Mouse (Mus musculus): Measurements from ENCODE around the gene Hjurp. TPM values are rescaled to one million over a fixed set of nuclear protein-coding genes. Genes with fewer than 3 reads are reported as not detected.
"Not testable (repeated sequence)": the region's sequence is repeated elsewhere in the genome, so short reads cannot be mapped to it uniquely, and the experiment has no call there.

Hjurp gene
- total RNA-seq, 1 experiment from 2014 or later, result 80.5 TPM

DNA sequence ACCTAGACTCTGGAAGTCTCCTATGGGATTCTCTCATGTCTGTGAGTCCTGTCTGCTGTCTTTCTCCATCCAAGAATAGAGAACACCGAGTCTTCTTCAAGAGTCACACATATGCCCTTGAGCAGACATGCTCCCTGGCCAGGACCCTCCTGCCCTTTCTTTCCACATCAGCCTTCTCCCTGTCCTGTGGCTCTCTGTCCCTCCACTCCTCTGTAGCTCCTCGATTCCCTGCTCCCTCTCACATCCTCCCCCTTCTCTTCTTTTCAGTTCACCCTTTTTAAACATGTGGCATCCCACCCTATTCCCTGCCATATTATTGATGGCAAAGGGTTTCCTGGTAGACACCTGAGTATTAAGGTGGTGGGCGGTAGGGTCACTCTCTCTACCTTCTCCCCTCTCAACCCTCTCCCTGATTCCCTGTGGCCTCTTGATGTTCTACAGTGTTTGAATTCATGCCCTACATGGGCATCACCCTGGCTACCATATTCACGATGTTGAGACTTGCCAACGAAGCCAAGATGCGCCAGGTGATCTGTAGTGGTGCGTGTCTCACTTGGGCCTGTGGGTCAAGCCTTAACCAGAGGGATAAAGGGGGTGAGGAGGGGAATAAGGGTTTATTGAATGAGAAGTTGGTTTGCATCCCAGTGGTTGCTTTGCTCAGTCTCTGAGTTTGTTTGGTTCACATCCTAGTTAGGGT, 45.5 kb downstream of the Hjurp start:
- no peak for ATAC-seq (ENCODE audit: extremely low read depth, insufficient number of reproducible peaks, low FRiP score, poor library complexity, severe bottlenecking)

DNA sequence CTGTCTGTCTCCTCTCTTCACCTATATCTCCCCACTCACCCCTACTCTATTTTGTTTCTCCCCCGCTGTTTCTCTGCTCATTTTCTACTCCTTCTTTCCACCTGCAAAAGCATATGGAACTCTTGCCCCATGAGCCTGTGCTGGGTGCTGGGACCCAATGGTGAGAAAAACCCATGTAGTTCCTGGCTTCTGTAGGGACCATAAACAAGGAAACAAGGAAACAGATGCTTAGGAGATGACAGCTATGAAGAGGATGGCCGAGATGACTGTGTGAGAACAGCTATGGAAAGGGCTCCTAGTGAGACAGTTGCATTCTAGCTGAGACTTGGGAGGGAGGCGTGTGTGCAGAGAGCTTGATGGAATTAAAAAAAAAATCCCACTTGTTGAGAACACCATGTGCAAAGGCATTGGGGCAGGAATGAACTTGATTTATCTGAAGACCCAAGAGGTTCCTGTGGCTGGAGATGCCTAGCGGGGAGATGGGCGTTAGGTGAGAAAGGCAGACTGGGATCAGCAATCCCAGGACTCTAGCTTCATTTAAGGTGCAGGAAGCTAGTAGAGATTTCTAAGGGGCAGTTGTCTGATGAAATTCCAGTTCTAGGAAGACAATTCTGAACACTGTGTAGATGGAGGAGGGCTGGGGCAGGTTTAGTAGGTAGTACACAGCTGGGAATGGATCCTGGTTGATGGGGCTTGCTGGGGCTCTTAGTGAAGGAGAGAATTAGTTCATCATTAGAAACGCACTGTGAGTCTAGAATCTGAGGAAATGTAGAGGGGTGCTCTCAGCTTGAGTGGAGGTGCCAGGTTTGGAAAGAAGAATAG, 46.2 kb downstream of the Hjurp start:
- ATAC-seq (ENCODE audit: extremely low read depth, insufficient number of reproducible peaks, low FRiP score, poor library complexity, severe bottlenecking), result no peak

DNA sequence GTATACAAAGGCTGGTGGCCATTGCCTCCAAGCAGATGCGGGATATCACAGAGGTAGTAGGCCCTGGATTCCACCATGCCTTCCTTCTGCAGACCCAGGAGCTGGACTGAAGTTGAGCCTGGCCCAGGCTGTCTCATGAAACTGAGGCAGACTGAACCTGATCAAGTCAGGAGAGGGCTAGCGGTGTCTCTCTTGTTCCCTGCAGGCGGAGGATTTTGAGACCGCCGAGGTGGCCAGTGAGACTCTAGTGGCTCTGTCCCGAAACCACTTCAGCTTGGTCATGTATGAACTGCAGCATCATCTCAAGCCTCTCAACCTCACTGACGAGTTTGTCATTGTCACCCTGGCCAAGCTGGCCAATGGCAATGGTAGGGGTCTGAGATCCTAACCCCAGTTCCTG, 47.0 kb downstream of the Hjurp start:
- no peak for ATAC-seq (ENCODE audit: extremely low read depth, insufficient number of reproducible peaks, low FRiP score, poor library complexity, severe bottlenecking)

DNA sequence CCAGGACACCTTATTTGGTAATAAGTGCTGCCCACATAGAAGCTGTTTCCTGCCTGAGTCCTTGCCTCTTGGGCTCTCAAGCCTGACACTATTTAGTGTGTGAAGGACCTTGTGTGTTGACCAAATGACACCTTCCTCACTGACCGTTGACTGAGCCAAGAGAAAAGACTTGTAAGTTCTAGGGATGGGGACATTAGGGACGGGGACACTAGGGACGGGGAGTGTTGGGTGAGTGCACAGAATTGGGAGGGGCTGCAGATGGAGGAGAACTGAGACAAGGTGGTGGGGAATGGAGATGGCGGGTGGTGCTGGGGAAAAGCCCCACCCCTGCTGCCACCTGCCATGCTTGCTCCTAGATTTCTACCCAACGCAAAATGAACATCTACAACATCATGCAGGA, 47.4 kb downstream of the Hjurp start:
- no peak for ATAC-seq (ENCODE audit: extremely low read depth, insufficient number of reproducible peaks, low FRiP score, poor library complexity, severe bottlenecking)

DNA sequence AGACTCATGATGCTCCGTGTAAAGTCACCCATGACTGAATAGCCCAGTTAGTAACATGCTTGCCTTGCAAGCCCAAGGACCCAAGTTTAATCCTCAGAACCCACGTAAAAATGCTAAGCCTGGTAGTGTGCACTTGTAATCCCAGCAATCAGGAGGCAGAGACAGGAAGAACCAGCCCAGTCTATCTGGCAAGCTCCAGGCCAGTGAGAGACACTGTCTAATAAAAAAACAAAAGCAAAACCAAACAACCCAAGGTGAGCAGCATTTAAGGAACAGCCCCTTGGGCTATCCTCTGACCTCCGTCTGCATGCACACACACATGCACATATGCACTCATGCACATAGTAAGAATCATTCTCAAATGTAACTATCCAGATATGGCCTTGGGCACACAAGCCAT, 47.9 kb downstream of the Hjurp start:
- ATAC-seq (ENCODE audit: extremely low read depth, insufficient number of reproducible peaks, low FRiP score, poor library complexity, severe bottlenecking), result no peak

DNA sequence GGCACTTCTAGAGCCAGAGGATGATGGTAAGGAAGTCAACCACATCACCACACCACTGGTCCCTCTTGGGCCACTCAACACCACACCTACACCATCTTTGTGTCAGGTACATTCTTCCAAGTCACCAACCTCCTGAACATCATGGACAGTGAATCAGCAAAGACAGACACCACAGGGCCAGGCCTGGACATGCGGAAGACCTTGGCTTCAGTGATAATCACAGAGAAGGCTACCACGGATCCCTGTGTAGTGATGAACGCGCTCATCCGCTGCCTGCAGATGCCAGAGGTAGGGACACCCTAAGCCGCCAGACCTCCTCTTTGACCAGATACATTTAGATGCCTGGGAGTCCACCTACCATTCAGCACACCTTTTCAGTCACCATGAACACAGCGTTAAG, 49.3 kb downstream of the Hjurp start:
- ATAC-seq (ENCODE audit: extremely low read depth, insufficient number of reproducible peaks, low FRiP score, poor library complexity, severe bottlenecking), result no peak

DNA sequence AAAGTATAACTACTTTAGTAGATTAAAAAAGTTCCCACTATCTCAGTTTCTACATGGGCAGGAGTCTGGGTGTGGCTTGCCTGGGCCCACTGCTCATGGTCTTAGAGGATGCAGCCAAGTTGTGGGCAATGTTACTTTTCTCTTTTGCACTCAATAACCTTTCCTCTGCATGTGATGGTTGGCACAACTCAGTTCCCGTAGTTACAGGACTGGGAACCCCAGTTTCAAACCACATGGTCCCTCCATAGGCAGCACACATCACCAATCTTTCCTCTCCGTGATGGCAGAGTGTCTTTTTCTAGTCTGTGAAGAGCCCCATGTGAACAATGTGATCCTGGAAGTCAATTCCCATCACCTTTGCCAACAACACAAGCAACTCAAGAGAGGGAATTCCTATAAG, 50.0 kb downstream of the Hjurp start:
- no peak for ATAC-seq (ENCODE audit: extremely low read depth, insufficient number of reproducible peaks, low FRiP score, poor library complexity, severe bottlenecking)

DNA sequence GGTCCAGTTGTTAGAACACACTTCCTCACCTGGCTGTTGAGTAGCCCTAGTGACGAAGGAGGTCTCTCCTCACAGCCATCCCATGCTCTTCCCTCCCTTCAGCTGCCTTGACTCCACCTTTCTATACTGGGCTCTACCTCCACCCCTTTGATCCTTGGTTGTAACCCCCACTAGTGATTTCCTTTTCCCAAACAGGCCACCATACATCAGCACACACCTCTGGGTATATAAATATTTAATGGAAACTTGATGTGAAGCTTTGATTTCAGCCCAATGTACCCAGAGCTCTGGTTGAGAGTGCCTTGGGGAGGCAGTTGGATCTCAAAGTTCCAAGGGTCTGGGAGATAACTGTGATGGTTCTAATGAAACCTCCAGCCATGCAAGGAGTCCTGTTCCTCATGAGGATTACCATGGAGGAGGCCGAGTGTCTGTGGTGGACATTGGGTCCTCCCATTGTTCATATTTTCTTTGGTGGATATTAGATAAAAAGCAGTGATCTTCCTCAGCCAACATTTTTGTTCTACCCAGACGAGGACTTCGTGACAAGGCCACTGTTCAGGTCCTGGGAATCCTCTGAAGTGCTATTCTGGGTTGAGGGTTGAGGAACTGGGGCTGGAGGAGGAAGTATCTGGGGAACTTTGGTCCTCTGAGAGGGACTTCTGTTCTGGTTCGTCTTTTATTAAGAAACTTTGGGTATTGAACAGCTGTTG, 50.6 kb downstream of the Hjurp start, which contains the start of gene Mroh2a:
Mroh2a (plus strand) TSS at position 317 of the 710 bp plus-strand sequence.
- ATAC-seq (ENCODE audit: extremely low read depth, insufficient number of reproducible peaks, low FRiP score, poor library complexity, severe bottlenecking), result peak; percentile 21

DNA sequence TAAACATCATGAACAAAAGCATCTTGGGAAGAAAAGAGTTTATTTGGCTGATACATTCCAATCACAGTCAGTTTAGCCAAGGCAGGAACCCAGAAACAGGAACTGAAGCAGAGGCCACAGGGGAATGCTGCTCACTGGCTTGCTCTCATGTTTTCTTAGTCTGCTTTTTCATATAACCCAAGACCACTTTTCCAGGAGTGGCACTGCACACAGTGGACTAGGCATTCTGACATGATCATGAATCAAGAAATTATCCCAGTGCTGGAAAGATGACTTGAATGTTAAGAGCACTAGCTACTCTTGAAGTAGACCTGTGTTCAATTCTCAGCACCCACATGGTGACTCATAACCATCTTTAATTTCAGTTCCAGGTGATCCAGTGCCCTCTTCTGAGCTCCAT, 51.7 kb downstream of the Hjurp start:
- no peak for ATAC-seq (ENCODE audit: extremely low read depth, insufficient number of reproducible peaks, low FRiP score, poor library complexity, severe bottlenecking)

DNA sequence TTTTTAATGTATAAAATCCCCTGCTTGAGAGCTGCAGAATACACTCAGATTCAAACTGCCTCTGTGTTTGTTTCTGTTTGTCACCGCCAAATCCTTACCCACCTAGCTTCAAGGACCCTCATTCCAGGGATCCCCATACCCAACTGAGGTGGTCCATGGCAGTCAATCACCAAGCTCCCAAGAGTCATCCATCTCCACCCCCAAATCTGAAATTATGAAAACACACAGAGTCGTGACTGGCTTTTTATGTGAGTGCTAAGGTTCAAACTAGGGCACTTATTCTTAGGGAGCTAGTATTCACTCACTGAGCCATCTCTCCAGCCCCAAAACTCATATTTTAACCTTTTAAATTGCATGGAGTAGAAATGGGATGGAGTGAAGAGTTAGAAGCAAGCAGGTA, 52.1 kb downstream of the Hjurp start:
- ATAC-seq (ENCODE audit: extremely low read depth, insufficient number of reproducible peaks, low FRiP score, poor library complexity, severe bottlenecking), result not testable (repeated sequence)

DNA sequence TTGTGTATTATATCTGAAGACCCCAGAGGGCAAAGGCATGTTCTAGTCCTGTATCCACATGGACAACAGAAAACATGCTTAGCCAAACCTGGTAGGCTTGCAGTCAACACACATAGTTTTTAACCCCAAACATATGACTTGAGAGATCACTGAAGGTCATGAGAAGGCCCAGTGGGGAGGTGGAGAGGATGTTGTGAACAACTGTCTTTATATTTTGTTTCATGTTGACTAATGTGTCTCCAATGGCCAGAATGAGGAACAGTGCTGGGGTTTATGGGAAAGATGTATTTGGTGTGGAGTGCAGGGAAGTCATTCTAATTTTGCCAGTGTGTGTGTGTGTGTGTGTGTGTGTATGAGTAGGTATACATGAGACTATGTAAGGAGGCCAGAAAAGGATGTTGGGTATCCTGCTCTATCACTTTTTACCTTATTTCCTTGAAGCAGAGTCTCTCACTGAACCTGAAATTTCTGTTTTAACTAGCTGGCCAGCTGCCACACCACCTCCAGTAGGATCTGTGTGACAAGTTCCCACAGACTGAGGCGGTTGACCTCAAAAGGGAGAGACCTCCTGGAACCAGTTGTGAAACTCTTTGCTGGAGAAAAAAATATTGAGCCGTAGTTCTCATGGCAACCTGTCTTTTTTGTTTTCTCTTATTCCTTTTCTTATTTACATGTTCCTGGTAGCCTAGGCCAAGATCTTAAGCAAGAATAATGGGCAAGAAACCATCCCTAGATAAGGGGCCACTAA, 53.2 kb downstream of the Hjurp start:
- no peak for ATAC-seq (ENCODE audit: extremely low read depth, insufficient number of reproducible peaks, low FRiP score, poor library complexity, severe bottlenecking)

DNA sequence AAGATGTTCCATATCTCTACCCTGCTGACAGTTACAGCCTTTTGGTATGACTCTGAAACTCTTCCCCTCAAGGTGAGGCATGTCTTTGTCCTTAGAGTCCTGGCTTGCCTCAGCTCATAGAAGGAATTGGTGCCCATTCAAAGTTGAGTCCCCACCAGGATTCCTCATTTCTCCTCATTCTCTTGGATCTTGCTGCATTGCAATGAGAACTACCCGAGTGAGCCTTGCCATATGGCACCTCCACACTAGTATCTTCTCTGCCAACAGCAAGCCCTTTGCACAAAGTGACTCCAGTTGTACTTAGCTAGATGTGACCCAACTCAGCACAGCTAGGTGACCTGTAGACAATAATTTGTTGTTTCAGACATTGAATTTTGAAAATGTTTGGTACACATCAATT, 53.8 kb downstream of the Hjurp start:
- ATAC-seq (ENCODE audit: extremely low read depth, insufficient number of reproducible peaks, low FRiP score, poor library complexity, severe bottlenecking), result no peak

DNA sequence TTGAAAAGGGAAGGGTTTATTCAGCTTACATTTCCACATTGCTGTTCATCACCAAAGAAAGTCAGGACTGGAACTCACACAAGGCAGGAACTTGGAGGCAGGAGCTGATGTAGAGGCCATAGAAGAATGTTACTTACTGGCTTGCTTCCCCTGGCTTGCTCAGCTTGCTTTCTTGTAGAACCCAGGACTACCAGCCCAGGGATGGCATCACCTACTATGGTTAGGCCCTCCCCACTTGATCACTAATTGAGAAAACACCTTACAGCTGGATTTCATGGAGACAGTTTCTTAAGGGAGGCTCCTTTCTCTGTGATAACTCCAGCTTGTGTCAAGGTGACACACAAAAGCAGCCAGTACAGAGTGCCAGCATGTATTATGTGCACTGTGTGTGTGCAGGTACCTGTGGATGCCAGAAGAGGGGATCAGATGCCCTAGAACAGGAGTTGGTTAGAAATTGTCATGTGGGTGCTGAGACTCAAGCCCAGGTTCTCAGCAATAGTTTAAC, 54.4 kb downstream of the Hjurp start:
- not testable (repeated sequence) for ATAC-seq (ENCODE audit: extremely low read depth, insufficient number of reproducible peaks, low FRiP score, poor library complexity, severe bottlenecking)

DNA sequence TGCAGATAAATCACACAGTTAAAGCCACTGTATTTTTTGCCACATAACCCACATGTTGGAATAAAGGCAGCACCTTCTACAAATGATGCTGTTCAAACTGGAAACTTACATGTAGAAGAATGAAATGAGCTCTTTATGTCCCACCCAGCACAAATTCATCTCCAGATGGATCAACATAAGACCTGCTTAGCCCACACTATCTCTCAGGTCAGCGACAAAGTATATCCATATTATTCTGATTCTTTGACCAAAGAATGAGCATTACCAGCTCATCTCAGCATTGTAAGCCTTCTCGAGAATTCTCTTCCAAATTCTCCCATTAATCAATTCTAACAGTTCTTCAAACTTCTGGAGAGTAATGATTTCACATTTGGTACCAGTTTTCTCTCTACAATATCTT, 55.2 kb downstream of the Hjurp start:
- no peak for ATAC-seq (ENCODE audit: extremely low read depth, insufficient number of reproducible peaks, low FRiP score, poor library complexity, severe bottlenecking)

DNA sequence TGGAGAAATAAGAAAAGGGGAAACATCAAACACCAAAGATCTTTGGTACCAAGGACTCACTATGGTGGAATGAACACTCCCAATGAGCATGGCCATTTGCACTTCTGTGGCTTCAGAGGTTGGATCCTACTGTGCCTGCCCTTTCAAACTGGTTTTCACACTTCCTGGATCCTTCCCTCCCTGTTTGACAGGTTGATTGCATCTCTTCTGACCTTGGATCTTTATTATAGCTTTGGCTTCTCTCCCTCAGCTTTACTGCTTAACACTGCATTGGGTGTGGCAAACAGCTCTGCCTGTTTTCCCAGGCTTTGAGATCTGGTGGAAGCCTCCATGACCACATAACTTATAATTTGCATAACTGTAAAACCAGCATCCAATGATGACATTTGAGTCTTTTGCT, 57.1 kb downstream of the Hjurp start:
- ATAC-seq (ENCODE audit: extremely low read depth, insufficient number of reproducible peaks, low FRiP score, poor library complexity, severe bottlenecking), result no peak

DNA sequence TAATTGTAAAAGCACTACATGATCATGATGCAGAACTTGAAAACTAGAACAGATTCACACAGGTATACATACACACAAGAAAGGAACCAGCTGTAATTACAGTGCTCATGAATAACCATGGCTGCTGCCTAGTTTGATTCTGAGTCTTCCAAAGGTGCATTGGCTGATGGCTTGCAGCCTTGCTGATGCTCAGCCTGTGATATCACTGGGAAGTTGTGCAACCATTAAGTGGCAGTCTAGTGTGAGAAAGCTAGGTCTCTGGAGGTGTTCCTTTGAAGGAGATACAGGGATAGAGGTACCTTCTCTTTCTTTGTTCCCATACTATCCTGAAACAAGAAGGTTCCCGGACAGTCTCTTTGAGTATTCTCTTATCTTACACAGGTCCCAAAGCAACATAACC, 58.4 kb downstream of the Hjurp start:
- no peak for ATAC-seq (ENCODE audit: extremely low read depth, insufficient number of reproducible peaks, low FRiP score, poor library complexity, severe bottlenecking)

DNA sequence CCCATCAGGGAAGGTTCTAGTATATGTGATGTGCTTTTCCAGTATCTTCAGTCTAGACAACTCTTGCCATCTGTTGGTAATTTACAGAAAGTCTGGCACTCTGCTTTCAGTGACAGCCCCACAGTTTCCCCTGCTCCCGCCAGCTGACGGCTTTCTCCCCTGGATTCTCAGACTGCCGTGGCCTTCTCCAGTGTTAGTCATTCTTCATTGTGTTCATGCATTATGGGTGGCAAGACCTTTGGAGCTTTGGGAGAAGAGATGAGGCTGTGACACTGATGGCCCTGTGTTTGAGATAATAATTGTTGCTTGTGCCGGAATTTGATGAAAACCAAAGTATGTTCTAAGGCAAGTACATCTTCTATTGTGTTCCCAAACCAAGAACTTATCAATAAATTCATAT, 58.8 kb downstream of the Hjurp start:
- no peak for ATAC-seq (ENCODE audit: extremely low read depth, insufficient number of reproducible peaks, low FRiP score, poor library complexity, severe bottlenecking)

DNA sequence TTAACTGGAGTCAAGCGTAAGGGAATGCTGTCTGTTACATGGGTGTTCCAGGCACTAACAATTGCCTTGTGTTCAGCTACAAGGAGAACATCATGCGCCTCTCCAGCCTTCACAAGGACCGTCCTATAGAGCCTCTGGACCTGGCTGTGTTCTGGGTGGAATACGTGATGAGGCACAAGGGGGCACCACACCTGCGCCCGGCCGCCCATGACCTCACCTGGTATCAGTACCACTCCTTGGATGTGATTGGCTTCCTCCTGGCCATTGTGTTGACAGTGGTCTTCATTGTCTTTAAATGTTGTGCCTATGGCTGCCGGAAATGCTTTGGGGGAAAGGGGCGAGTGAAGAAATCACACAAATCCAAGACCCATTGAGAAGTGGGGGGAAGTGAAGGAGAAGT, 59.4 kb downstream of the Hjurp start:
- no peak for ATAC-seq (ENCODE audit: extremely low read depth, insufficient number of reproducible peaks, low FRiP score, poor library complexity, severe bottlenecking)

DNA sequence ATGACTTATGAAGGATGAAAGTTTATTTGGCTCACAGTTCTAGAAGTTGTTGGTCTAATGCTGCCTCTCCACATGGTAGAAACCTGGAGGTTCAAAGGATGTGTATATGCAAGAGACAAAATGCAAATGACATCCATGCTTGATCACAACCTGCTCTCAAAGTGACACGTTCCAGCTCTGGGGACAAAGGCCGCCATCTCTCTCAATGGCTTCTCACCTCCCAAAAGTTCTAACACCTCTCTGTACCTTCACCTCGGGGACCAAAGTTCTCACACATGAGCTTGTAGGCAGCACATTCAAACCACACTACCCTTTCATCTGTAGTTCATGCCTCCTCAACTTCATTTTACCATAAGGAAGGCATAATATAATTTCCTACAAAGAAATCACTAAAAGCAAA, 59.9 kb downstream of the Hjurp start:
- ATAC-seq (ENCODE audit: extremely low read depth, insufficient number of reproducible peaks, low FRiP score, poor library complexity, severe bottlenecking), result no peak

All from neutrophil, adult 5-6 weeks (primary cell).